ENCODE assay signal across 28 mouse cellular contexts in genomic region chr12:103373530-103374236, GRCm38 (mm10). TPM values are rescaled to one million over a fixed set of nuclear protein-coding genes. Genes with fewer than 3 reads are reported as not detected.
DNase-seq lines count a peak whose midpoint lies in the region; ATAC-seq lines count a peak whose summit lies in the region.
"Had no signal": no experiment of that assay in that cellular context is flagged by ENCODE, and none has a peak within 500 bp of the region (broad histone marks: within the 10 kb centered on the region; RNA-seq: fewer than 3 reads in every experiment).

No protein-coding gene starts in this region.

- H3K9me3 ChIP-seq in megakaryocyte, embryonic 14.5 days, result peaks cover 7% of the 10 kb centered on the region; the same call in 1 of the 2 replicates
- H3K9me3 ChIP-seq in liver, embryonic 13.5 days (replicated peaks), result no peaks in the 10 kb centered on the region
- H3K9me3 ChIP-seq: forebrain, embryonic 13.5 days; heart, embryonic 13.5 days; hindbrain, embryonic 12.5 days; limb, embryonic 10.5 days; limb, embryonic 15.5 days; lung, embryonic 15.5 days had no signal

- ATAC-seq in megakaryocyte, adult 5-6 weeks (ENCODE audit: poor library complexity, severe bottlenecking), result no peak
- peak; percentile 37; the same call in 1 of the 2 replicates for ATAC-seq in erythroblast, adult 5-6 weeks (replicated peaks; ENCODE audit: low FRiP score, poor library complexity, severe bottlenecking)
- ATAC-seq in liver, embryonic 13.5 days (ENCODE audit: low read depth), result peak; percentile 93
- ATAC-seq in megakaryocyte progenitor cell, adult 5-6 weeks (replicated peaks; ENCODE audit: poor library complexity), result peak; percentile 67
- ATAC-seq: activated CD4-positive, CD25-positive, alpha-beta regulatory T cell, adult 4 months; forebrain, embryonic 13.5 days; intestine, embryonic 16.5 days had no signal

- peaks cover 44% of the 10 kb centered on the region for H3K27me3 ChIP-seq in megakaryocyte, embryonic 14.5 days (replicated peaks)
- H3K27me3 ChIP-seq in liver, embryonic 13.5 days, result peaks cover 15% of the 10 kb centered on the region
- H3K27me3 ChIP-seq: limb, embryonic 15.5 days; lung, embryonic 15.5 days had no signal

- H3K4me2 ChIP-seq in liver, embryonic 13.5 days, result peak overlapping the region; percentile 36
- H3K4me2 ChIP-seq: forebrain, embryonic 13.5 days; heart, embryonic 13.5 days; hindbrain, embryonic 12.5 days; limb, embryonic 15.5 days; lung, embryonic 15.5 days had no signal

- peak overlapping the region; percentile 41; the same call in 1 of the 2 replicates for H3K9ac ChIP-seq in liver, embryonic 13.5 days
- H3K9ac ChIP-seq: forebrain, embryonic 13.5 days; heart, embryonic 13.5 days; hindbrain, embryonic 12.5 days; limb, embryonic 15.5 days; lung, embryonic 15.5 days had no signal

- H3K27ac ChIP-seq in liver, embryonic 13.5 days, result peak overlapping the region; percentile 43; the same call in 1 of the 2 replicates
- H3K27ac ChIP-seq: forebrain, embryonic 13.5 days; heart, adult 2 months; heart, embryonic 13.5 days; hindbrain, embryonic 12.5 days; limb, embryonic 10.5 days; limb, embryonic 15.5 days; lung, embryonic 15.5 days had no signal

- DNase-seq in liver, embryonic 13.5 days, result peak; percentile 57
- no peak for DNase-seq in adrenal gland, adult 8-10 months
- DNase-seq in adipocyte (ENCODE audit: low spot score), result no peak
- DNase-seq in kidney, adult 9 months, result no peak
- DNase-seq: adrenal gland, postnatal 10 days; cerebellum, adult 11-12 months; cerebellum, adult 9-11 months; gastrocnemius, postnatal 36 days; heart, adult 2 months; heart, postnatal 10 days; kidney, adult 8-10 months; kidney, postnatal 10 days; layer of hippocampus, postnatal 36 days; midbrain, embryonic 14.5 days; thymus, adult 18-20 months; thymus, postnatal 25 days had no signal

- H3K36me3 ChIP-seq in megakaryocyte, embryonic 14.5 days (replicated peaks; ENCODE audit: low read length), result no peaks in the 10 kb centered on the region
- H3K36me3 ChIP-seq in liver, embryonic 13.5 days, result no peaks in the 10 kb centered on the region
- H3K36me3 ChIP-seq: heart, embryonic 13.5 days; hindbrain, embryonic 12.5 days; limb, embryonic 10.5 days; limb, embryonic 15.5 days; lung, embryonic 15.5 days had no signal

- H3K4me1 ChIP-seq in megakaryocyte, embryonic 14.5 days, result peaks cover 2% of the 10 kb centered on the region; the same call in 1 of the 2 replicates
- peaks cover 30% of the 10 kb centered on the region for H3K4me1 ChIP-seq in liver, embryonic 13.5 days (replicated peaks)
- H3K4me1 ChIP-seq: hindbrain, embryonic 12.5 days; limb, embryonic 10.5 days; limb, embryonic 15.5 days; lung, embryonic 15.5 days had no signal

- WGBS in liver, embryonic 13.5 days (ENCODE audit: insufficient replicate concordance), result 20% methylated on average over 8 of the region's 8 CpGs

- peak overlapping the region; percentile 38 for H3K4me3 ChIP-seq in megakaryocyte, embryonic 14.5 days (replicated peaks)
- 0 out of 2 replicates have a peak overlapping the region, but pooled peaks have one; percentile 14 for H3K4me3 ChIP-seq in liver, embryonic 13.5 days (replicated peaks)
- H3K4me3 ChIP-seq: forebrain, embryonic 13.5 days; heart, adult 2 months; heart, embryonic 13.5 days; hindbrain, embryonic 12.5 days; limb, embryonic 10.5 days; limb, embryonic 15.5 days; lung, embryonic 15.5 days had no signal

RNA-seq across cellular contexts. Expression of gene Otub2, which starts 14.8 kb away (rescaled TPM):
- polyA plus RNA-seq in megakaryocyte, embryonic 14.5 days (2012; ENCODE audit: insufficient read depth, low replicate concordance), result 0.66 and 0.79 TPM in 2 replicates
- 1.1 and 1.4 TPM in 2 replicates for total RNA-seq in megakaryocyte, adult 5-6 weeks (2015)
- 0.77 and 1.1 TPM in 2 replicates for total RNA-seq in megakaryocyte, adult 5-6 weeks (2017)
- total RNA-seq in erythroblast, adult 5-6 weeks (2015; ENCODE audit: low replicate concordance), result 46.6 and 48.4 TPM in 2 replicates
- 67.2 and 67.9 TPM in 2 replicates for total RNA-seq in erythroblast, adult 5-6 weeks (2017; ENCODE audit: low replicate concordance)
- polyA plus RNA-seq in liver, embryonic 13.5 days (2015; fragmentation: Nextera tagmentation; extraction: Ambion mirVana), result 20.8 and 23.1 TPM in 2 replicates
- 0.54 and 3.0 TPM in 2 replicates for total RNA-seq in megakaryocyte progenitor cell, adult 5-6 weeks (2015)
- 0.54 and 1.3 TPM in 2 replicates for total RNA-seq in megakaryocyte progenitor cell, adult 5-6 weeks (2017)
- total RNA-seq in adrenal gland, adult 8-10 months (2022), result 1 to 10 TPM; 3.8 to 6.6 (median 4.5) TPM

RNA-seq across cellular contexts. Expression of gene Asb2, which starts 17.9 kb away (rescaled TPM):
- polyA plus RNA-seq in megakaryocyte, embryonic 14.5 days (2012; ENCODE audit: insufficient read depth, low replicate concordance), result 1.7 TPM in 1 of 2 replicates, not detected in the other
- total RNA-seq in megakaryocyte, adult 5-6 weeks (2015), result 0.11 and 0.27 TPM in 2 replicates
- 0.33 TPM in 1 of 2 replicates, not detected in the other for total RNA-seq in megakaryocyte, adult 5-6 weeks (2017)
- 0.63 TPM in 1 of 2 replicates, not detected in the other for total RNA-seq in erythroblast, adult 5-6 weeks (2015; ENCODE audit: low replicate concordance)
- 0.09 and 0.28 TPM in 2 replicates for total RNA-seq in erythroblast, adult 5-6 weeks (2017; ENCODE audit: low replicate concordance)
- polyA plus RNA-seq in liver, embryonic 13.5 days (2015; fragmentation: Nextera tagmentation; extraction: Ambion mirVana), result 2.4 and 2.6 TPM in 2 replicates
- total RNA-seq in megakaryocyte progenitor cell, adult 5-6 weeks (2015), result 0.10 TPM in 1 of 2 replicates, not detected in the other
- not detected in 2 replicates for total RNA-seq in megakaryocyte progenitor cell, adult 5-6 weeks (2017)
- 1 to 10 TPM in 1 of 4 experiments, under 1 TPM in 3; 0.74 to 1.5 (median 0.83) TPM for total RNA-seq in adrenal gland, adult 8-10 months (2022)

RNA-seq across cellular contexts. Expression of gene 9330161L09Rik, which starts 33.9 kb away (rescaled TPM):
- polyA plus RNA-seq in megakaryocyte, embryonic 14.5 days (2012; ENCODE audit: insufficient read depth, low replicate concordance), result 0.28 TPM in 1 of 2 replicates, not detected in the other
- 0.94 TPM in 1 of 2 replicates, not detected in the other for total RNA-seq in megakaryocyte, adult 5-6 weeks (2015)
- 0.89 and 1.4 TPM in 2 replicates for total RNA-seq in megakaryocyte, adult 5-6 weeks (2017)
- not detected in 2 replicates for total RNA-seq in erythroblast, adult 5-6 weeks (2015; ENCODE audit: low replicate concordance)
- total RNA-seq in erythroblast, adult 5-6 weeks (2017; ENCODE audit: low replicate concordance), result 0.42 TPM in 1 of 2 replicates, not detected in the other
- polyA plus RNA-seq in liver, embryonic 13.5 days (2015; fragmentation: Nextera tagmentation; extraction: Ambion mirVana), result not detected in 2 replicates
- 1.5 and 3.0 TPM in 2 replicates for total RNA-seq in megakaryocyte progenitor cell, adult 5-6 weeks (2015)
- total RNA-seq in megakaryocyte progenitor cell, adult 5-6 weeks (2017), result 0.25 and 0.47 TPM in 2 replicates
- total RNA-seq in adrenal gland, adult 8-10 months (2022), result 1 to 10 TPM in 3 of 4 experiments, under 1 TPM in 1; 0.99 to 3.4 (median 2.1) TPM
- polyA plus RNA-seq: lung, embryonic 15.5 days had no signal

RNA-seq across cellular contexts. Expression of gene Ddx24, which starts 51.9 kb away (rescaled TPM):
- 8.3 and 20.3 TPM in 2 replicates for polyA plus RNA-seq in megakaryocyte, embryonic 14.5 days (2012; ENCODE audit: insufficient read depth, low replicate concordance)
- 53.0 and 58.9 TPM in 2 replicates for total RNA-seq in megakaryocyte, adult 5-6 weeks (2015)
- total RNA-seq in megakaryocyte, adult 5-6 weeks (2017), result 63.8 and 73.0 TPM in 2 replicates
- total RNA-seq in erythroblast, adult 5-6 weeks (2015; ENCODE audit: low replicate concordance), result 21.5 and 31.8 TPM in 2 replicates
- total RNA-seq in erythroblast, adult 5-6 weeks (2017; ENCODE audit: low replicate concordance), result 46.3 and 55.2 TPM in 2 replicates
- 81.9 and 86.0 TPM in 2 replicates for polyA plus RNA-seq in liver, embryonic 13.5 days (2015; fragmentation: Nextera tagmentation; extraction: Ambion mirVana)
- total RNA-seq in megakaryocyte progenitor cell, adult 5-6 weeks (2015), result 77.9 and 79.7 TPM in 2 replicates
- total RNA-seq in megakaryocyte progenitor cell, adult 5-6 weeks (2017), result 82.6 and 119 TPM in 2 replicates
- 100 to 1,000 TPM; 131 to 169 (median 147) TPM for total RNA-seq in adrenal gland, adult 8-10 months (2022)

Comparison
In these comparisons a context has a peak if more than half of its experiments do, and no peak if none do; other contexts are left out.
1. RNA of gene Otub2, which starts 14.8 kb away (total RNA-seq): 46.6 to 67.9 TPM in erythroblast, adult 5-6 weeks; 3.8 to 6.6 TPM in adrenal gland, adult 8-10 months, 0.54 to 3.0 TPM in megakaryocyte progenitor cell, adult 5-6 weeks and 0.77 to 1.4 TPM in megakaryocyte, adult 5-6 weeks; every median in the first group is over 4 times any median in the second.